Mouse (Mus musculus): Measurements from ENCODE around the gene Rcl1. TPM values are rescaled to one million over a fixed set of nuclear protein-coding genes. Genes with fewer than 3 reads are reported as not detected.

Rcl1 gene
- total RNA-seq (2021) (10 to 100 TPM; 25.6 to 26.9 TPM), polyA plus RNA-seq (2012; rRNA removed) (47.5 and 51.4 TPM in 2 replicates)
- long read RNA-seq, transcript Rcl1-201 (9 exons, 1,803 nt) = major isoform, 31 of 33 reads
- long read RNA-seq, partial matches to known transcripts = 0 of 33 reads
- long read RNA-seq, other reads (novel, unspliced or antisense) = 2 of 33 reads

DNA sequence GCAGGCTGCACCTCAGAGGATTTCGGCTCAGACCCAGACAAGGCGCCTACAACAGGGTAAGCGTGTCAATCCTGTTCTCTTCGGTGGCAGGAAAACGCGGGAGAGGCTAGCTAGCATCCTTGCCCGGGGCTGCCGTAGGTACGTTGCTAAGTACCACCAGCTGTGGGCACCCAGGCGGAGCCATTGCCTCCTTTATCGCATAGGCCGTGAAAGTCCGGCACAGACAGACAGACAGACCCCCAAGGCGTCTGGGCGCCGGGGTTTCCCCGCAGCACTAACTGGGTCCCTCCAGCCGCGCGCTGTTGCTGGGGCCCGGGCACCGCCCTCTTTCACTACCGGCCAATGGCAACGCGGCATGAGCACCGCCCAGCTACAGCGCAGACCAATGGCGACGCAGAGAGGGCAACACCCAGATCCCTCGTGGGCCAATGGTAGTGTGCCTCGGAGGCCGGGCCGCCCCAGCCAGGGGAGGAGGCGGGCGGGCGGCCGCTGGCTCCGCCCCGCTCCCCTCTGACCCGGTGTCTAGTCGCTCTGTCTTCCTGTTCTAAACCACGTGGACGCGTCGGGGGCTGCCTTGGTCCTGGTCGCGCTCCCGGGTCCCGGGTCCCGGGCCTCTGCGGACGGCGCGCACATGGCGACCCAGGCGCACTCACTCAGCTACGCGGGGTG, at the start of gene Rcl1:
Rcl1 (plus strand) TSS at position 502 of the 669 bp plus-strand sequence.
- peak; percentile 97 for DNase-seq

DNA sequence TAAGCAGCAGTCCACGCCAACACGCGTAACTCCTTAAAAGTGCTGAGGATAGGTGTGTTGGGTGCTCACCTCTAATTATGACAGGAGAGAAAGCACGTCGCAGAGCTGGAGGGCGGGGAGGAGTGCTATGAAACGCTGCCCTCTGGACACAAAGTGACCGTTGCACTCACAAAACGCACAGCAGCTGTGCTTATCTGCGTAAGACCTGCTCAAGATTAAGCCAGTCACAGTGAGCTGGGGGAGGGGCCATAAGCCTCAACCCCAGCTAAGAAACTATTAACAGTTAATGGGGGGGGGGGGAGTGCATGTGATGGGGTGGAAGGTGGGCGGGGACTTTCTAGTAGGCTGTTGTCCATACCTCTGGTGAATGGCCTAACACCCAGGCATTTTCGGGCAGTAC, 48.4 kb upstream of the Rcl1 start:
- no peak for DNase-seq

DNA sequence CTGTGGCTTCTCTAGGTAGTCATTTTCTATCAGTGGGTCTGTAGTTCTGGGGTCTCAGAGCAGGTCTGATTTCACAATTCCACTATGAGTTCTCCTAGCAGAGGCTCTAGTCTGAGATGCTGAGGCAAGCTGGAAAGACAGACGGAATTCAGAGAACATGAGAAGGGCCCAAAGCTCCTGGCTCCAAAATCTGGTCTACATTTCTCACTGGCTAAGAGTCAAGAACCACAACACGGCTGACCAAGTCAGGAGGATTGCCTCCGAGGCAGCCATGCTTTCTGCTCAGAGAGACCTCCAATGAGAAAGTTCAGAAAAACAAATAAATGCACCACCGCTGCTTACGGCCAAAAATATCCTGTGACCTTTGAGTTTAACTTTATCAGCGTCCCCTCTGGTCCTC, 46.6 kb upstream of the Rcl1 start:
- DNase-seq = no peak

DNA sequence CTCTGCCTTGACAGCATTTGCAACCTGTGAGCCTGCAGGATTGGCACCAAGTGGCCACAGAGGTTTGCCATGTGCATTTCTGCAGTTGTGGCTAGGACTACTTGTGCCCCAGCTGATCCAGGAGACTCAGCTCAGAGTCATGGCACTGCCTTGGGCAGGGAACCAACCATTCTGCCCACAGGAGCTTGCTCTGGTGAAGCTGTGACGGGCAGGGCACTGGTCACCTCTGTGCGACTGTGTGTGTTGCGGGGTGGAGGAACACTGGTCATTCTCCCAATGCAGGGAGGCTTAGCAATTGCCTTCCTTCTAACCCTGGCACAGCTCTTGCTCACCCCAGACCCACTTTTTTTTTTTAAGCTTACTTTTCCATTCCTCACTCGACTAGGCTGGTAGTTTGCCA, 45.7 kb upstream of the Rcl1 start:
- no peak for DNase-seq

GRCm38 (mm10) chr19:29058741-29059140, 42.4 kb upstream of the Rcl1 start:
- no peak for DNase-seq

- DNase-seq = no peak
Observed at GRCm38 (mm10) chr19:29059688-29060087, 41.5 kb upstream of the Rcl1 start.

- DNase-seq = no peak
Observed at GRCm38 (mm10) chr19:29060299-29060698, 40.9 kb upstream of the Rcl1 start.

DNA sequence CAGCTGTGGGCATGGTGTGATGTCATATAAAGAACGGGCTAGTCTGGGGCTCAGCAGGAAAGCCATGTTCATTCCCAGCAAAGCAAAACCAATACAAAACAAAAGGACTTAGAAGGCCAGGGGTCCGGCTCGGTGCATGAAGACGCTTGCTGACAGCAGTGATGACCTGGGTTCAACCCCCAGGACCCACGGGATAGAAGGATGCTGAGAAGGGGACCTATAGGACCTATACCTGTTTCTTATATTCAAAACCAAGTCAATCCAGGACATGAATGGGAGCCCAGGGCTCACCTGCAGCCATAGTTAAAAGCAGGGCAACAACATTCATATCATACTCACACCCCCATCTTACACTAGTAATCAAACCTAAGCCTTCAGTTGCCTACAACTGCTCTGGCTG, 38.2 kb upstream of the Rcl1 start:
- DNase-seq = no peak

DNA sequence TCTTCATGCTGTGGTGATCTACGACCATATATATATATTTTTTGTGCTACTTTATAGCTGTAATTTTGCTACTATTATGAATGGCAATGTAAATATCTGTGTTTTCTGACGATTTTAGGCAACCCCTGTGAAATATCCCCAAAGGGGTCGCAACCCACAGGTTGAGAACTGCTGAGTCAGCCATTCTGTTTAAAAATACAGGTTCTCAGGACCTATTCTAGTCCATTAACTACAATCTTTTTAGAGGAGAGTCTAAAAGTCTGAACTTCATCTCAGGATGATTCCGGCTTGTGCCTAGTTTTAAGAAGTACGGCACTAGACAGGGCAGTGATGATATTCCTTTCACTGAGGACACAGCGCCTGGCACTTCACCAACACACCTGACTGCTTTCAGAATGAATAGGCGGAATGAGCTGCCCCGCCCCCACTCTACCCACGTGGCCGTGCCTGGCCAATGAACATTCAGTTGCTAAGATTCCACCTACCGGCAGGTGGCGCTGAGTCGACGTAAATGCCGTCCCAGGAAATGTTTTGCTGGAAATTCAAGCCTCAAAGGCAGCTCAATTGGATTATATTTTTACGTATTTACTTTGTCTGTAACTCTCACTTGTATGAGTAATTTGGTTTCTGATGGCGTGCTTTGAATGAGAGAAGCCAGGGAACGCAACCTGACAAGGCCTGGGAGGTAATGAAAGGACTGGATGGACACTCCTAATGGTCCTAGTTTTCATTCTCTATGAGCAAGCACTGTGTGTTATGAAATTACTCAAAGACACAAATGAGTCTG, 37.4 kb upstream of the Rcl1 start:
- DNase-seq = peak; percentile 91

DNA sequence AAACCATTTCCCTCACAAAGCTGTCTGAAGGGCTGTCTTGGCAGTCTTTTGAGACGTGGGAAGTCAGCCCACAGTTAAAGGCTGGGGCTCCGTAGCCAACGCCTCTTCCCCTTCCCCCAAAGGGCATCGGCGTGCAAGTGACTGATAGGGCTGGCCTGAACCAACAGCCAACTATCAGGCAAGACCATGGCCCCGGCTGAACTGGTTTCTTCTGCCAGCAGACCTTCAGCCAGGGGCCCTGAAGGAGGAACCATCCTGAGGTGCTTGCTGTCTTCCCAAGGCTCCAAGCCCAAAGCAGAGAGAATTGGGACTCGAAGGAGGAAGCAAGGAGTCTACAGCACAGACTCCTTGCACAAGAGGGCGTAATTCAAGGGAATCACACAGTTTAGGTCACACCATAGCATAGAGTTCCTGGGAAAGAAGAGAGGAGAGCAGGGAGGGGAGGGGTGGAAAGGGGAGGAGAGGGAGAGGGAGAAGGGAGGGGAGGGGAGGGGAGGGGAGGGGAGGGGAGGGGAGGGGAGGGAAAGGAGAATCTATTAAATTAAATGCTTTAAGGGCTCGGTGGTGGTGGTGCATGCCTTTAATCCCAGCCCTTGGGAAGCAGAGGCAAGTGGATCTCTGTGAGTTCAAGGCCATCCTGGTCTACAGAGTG, 36.6 kb upstream of the Rcl1 start:
- DNase-seq = peak; percentile 72

DNA sequence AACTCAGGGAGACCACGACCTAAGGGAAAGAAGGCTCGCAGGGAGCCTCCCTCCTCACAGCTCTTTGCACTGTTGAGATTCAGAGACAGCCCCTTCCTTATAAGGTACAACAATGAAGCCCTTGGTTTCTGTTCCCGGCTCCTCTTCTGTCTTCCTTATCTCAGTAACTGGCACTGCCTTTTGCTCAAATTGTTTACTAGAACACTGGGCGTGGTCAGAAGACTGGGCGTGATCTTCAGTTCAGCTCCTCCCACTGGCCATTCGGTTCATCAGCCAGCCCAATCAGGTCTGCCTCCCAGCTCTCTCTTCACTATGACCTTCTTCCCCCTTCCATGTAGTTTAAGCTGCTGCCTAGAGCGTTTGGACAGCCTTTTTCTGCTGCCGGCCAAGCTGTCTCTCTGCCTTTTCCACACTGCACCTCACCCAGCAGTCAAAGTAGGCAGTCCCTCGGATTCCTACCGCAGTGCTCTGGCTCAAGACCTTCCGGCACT, 34.1 kb upstream of the Rcl1 start:
- DNase-seq = peak; percentile 87

GRCm38 (mm10) chr19:29069195-29069594, 32.0 kb upstream of the Rcl1 start:
- no peak for DNase-seq

- DNase-seq = no peak
Observed at GRCm38 (mm10) chr19:29074802-29075201, 26.4 kb upstream of the Rcl1 start.

DNA sequence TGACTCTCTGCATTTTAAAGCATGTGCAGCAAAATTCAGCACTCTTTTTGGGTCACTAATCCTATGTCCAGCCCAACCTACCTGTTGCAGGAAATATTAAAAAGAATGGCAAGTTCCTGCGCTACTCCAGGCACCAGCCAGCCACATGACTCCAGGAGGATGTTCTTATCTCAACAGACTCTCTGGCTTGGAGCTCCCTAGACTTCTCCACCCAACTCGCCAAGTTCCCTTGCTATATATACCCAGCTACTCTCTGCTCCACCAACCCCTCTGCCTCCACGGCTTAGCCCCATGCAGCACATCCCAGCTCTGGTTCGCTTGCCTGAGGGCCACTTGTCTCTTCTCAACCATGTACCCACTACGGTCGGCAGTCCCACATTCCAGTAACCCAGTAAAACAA, 12.5 kb upstream of the Rcl1 start:
- DNase-seq = no peak

DNA sequence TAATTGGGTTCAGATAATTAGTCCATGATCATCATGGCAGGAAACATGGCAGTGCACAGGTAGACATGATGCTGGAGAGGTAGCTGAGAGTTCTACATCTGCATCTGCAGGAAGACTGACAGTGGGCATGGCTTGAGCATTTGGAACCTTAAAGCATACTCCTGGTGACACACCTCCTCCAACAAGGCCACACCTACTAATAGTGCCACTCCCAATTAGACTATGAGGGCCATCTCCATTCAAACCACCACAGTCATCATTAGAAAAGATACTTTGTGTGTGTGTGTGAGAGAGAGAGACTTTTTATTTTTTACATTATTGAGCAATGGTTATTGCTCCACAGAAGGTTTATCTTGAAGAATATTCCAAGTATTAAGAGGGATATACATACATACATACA, 9.0 kb upstream of the Rcl1 start:
- no peak for DNase-seq

- no peak for DNase-seq
Observed at GRCm38 (mm10) chr19:29099106-29099505, 2.1 kb upstream of the Rcl1 start.

GRCm38 (mm10) chr19:29099596-29099995, 1.6 kb upstream of the Rcl1 start:
- no peak for DNase-seq

DNA sequence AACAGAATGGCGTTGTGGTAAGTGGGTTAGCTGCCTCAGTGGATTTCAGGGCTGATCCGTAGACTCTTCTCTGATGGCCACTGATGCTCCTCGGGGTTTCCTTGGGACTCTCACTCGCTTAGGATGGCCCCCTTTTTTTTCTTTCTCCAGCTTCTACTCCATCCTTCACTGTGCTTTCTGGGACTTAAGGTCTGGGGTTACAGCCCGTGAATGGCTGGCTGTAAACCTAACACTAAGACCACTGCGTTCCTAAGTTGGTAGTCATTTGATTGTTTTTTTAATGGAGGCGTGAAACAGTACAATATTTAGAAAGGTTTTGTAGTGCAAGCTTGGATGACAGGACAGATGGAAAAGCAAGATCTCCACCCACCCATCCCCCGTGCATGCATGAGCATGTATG, 914 bp upstream of the Rcl1 start:
- no peak for DNase-seq

DNA sequence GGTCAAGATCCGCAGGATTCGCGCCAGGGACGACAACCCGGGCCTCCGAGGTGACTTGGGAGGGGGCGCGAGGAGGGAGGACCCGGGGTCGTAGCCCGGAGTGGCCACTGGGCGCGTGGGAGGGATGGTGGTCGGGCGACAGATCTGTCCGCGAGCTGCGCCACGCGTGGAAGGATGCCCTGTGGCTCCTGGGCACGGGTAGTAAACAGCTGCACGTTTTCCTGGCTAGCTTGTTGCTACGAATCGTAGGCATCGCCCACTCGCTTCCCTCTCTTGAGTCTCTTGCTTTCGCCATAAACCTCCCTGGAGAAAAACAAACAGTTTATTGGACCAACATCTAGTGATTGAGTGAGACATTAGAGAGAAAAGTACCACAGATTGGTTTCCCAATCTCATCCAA, 416 bp downstream of the Rcl1 start:
- no peak for DNase-seq

GRCm38 (mm10) chr19:29102098-29102497, 923 bp downstream of the Rcl1 start:
- DNase-seq = no peak

- no peak for DNase-seq
Observed at GRCm38 (mm10) chr19:29105816-29106215, 4.6 kb downstream of the Rcl1 start.

DNA sequence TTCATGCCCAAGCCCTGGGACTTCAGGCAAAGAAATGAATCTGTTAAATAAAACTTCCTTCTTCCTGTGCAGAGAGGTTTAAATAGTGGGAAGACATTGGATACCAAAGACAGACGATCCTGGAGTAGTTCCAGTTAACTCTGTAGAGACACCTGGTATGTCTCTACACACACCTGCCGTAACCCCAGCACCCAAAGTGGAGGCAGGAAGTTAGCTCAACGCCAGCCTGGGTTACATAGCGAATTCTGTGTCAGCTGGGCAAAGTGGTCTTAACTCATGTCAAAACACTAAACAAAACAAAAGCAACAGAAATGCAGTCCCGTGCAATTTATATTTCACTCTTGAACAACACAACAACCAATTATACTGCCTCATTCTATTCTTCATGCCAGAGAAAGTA, 5.1 kb downstream of the Rcl1 start:
- DNase-seq = no peak

- peak; percentile 81 for DNase-seq
Observed at GRCm38 (mm10) chr19:29112662-29113061, 11.5 kb downstream of the Rcl1 start.
